Mouse (Mus musculus): Measurements from ENCODE around the gene Olfr558. TPM values are rescaled to one million over a fixed set of nuclear protein-coding genes. Genes with fewer than 3 reads are reported as not detected.

Gene Olfr558
- not detected in 2 replicates for polyA plus RNA-seq (2015; fragmentation: Nextera tagmentation; extraction: Ambion mirVana)

GRCm38 (mm10) chr7:102701915-102702314, at the start of gene Olfr558:
Gene Olfr558 (plus strand): TSS chr7:102702215.
- ATAC-seq: no peak
- Histone ChIP-seq H3K36me3 (ENCODE audit: poor library complexity, severe bottlenecking) (no peaks in the 10 kb centered on the region), H3K9me3 (replicated peaks) (no peaks in the 10 kb centered on the region), H3K4me3 (no peak within 1 kb of the TSS), H3K27ac (no peak within 1 kb of the TSS), H3K9ac (no peak within 1 kb of the TSS), H3K4me1 (no peaks in the 10 kb centered on the region), H3K27me3 (no peaks in the 10 kb centered on the region), H3K4me2 (no peak within 1 kb of the TSS)

DNA sequence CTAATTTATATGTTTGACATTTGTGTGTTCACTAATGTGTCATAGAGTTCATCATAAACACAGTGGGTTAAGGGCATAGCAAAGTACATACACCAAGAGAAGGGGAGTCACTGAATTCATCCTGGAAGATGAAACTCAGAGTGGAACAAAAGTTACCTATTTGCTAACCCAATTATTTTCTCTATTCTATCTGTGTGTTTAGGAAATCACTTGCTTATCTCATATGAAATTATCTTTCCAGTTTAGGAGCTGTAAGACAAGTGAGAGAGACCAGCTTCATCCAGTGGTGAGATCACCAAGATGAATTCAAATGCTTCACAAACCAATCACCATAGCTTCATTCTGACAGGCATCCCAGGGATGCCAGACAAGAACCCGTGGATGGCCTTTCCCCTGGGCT, 43.5 kb upstream of the Olfr558 start, which contains the start of gene Olfr555:
Gene Olfr555 (plus strand): TSS at position 301 of the 400 bp plus-strand sequence.
- no peaks in the 10 kb centered on the region for H3K9me3 ChIP-seq (replicated peaks)
- WGBS: 75% methylated on average over 1 of the region's 1 CpGs
- H3K4me3 ChIP-seq: no peak within 1 kb of the TSS
- no peaks in the 10 kb centered on the region for H3K4me1 ChIP-seq
- H3K4me2 ChIP-seq: no peak within 1 kb of the TSS
- no peak within 1 kb of the TSS for H3K9ac ChIP-seq
- no peak for ATAC-seq
- H3K27ac ChIP-seq: no peak within 1 kb of the TSS
- H3K27me3 ChIP-seq: no peaks in the 10 kb centered on the region
- no peaks in the 10 kb centered on the region for H3K36me3 ChIP-seq (ENCODE audit: poor library complexity, severe bottlenecking)

DNA sequence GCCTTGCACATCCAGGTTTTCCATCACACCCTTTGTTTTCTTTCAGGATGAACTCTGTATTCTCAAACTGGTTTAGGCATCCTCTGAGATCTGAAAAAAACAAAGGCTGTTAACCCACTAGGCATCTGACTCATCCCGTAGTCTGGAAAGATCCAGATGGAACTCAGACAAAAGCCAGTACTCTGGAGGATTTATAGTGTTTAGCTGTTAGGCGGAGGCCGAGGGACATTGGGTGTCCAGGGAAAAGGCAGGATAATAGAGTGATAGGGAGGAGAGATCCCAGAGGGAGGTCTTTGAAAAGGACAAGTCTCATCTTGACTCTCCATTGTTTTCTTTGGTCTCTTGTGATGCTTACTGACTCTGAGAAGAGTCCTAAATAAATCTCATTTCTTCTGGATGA, 37.4 kb upstream of the Olfr558 start, which contains the start of gene Olfr556:
Gene Olfr556 (plus strand): TSS at position 301 of the 400 bp plus-strand sequence.
- H3K4me2 ChIP-seq: no peak within 1 kb of the TSS
- H3K27ac ChIP-seq: no peak within 1 kb of the TSS
- WGBS: 64% methylated on average over 3 of the region's 3 CpGs
- no peaks in the 10 kb centered on the region for H3K9me3 ChIP-seq (replicated peaks)
- no peak for ATAC-seq
- no peaks in the 10 kb centered on the region for H3K4me1 ChIP-seq
- H3K4me3 ChIP-seq: no peak within 1 kb of the TSS
- no peak within 1 kb of the TSS for H3K9ac ChIP-seq
- no peaks in the 10 kb centered on the region for H3K36me3 ChIP-seq (ENCODE audit: poor library complexity, severe bottlenecking)
- H3K27me3 ChIP-seq: no peaks in the 10 kb centered on the region

DNA sequence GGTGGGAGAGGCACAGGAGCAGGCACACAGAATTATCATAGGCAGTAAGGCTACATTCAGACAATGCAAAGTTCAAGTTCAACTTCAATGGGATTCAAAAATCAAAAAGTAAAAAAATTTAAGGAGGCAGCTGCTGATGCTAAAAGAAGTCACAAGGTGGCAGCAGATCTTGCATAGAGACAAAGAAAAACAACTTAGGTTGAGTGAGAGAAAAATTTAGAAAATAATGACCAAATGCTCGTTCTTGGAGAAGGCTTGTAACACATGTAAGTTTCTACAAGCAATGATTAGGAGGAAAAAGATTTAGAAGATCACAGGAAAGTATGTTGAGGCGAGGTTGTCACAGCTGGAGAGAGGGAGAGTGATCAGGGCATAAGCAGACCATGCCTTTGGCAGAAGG, 36.6 kb upstream of the Olfr558 start:
- ATAC-seq: no peak
- no peaks in the 10 kb centered on the region for H3K36me3 ChIP-seq (ENCODE audit: poor library complexity, severe bottlenecking)

GRCm38 (mm10) chr7:102676225-102676624, 25.8 kb upstream of the Olfr558 start:
- WGBS: 84% methylated on average over 2 of the region's 2 CpGs
- no peak overlapping the region for H3K4me3 ChIP-seq
- no peaks in the 10 kb centered on the region for H3K9me3 ChIP-seq (replicated peaks)
- no peak overlapping the region for H3K9ac ChIP-seq
- H3K4me1 ChIP-seq: no peaks in the 10 kb centered on the region
- no peak overlapping the region for H3K27ac ChIP-seq
- no peak for ATAC-seq
- no peaks in the 10 kb centered on the region for H3K27me3 ChIP-seq
- no peaks in the 10 kb centered on the region for H3K36me3 ChIP-seq (ENCODE audit: poor library complexity, severe bottlenecking)
- no peak overlapping the region for H3K4me2 ChIP-seq

More for the DNA sequence above, 36.6 kb upstream of the Olfr558 start:
- Histone ChIP-seq H3K9me3 (replicated peaks) (no peaks in the 10 kb centered on the region), H3K27ac (no peak overlapping the region), H3K4me1 (no peaks in the 10 kb centered on the region), H3K27me3 (no peaks in the 10 kb centered on the region), H3K4me2 (no peak overlapping the region), H3K9ac (no peak overlapping the region), H3K4me3 (no peak overlapping the region)
- 39% methylated on average over 2 of the region's 2 CpGs for WGBS

DNA sequence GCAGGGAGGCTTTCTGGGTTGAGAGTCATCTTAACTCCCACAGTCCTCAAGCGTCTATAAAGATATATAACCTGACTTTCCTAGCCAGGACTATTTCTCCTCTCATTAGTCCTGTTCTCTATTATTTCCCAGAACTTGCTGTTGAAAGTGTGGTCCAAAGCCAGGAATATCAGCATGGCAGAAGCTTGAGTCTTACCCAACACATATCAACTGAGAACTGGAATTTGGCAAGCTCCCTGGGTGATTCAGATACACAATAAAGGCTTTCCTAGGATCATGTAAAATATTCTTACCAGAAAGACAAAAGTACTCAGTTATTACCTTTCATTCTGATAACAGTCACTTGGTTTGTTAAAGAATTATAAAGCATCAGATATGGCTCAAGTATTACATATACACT, 20.1 kb upstream of the Olfr558 start:
- no peaks in the 10 kb centered on the region for H3K4me1 ChIP-seq
- H3K4me3 ChIP-seq: no peak overlapping the region
- no peaks in the 10 kb centered on the region for H3K9me3 ChIP-seq (replicated peaks)
- WGBS: 93% methylated on average over 1 of the region's 1 CpGs
- no peaks in the 10 kb centered on the region for H3K36me3 ChIP-seq (ENCODE audit: poor library complexity, severe bottlenecking)
- H3K9ac ChIP-seq: no peak overlapping the region
- ATAC-seq: no peak
- no peaks in the 10 kb centered on the region for H3K27me3 ChIP-seq
- H3K4me2 ChIP-seq: no peak overlapping the region
- H3K27ac ChIP-seq: no peak overlapping the region

DNA sequence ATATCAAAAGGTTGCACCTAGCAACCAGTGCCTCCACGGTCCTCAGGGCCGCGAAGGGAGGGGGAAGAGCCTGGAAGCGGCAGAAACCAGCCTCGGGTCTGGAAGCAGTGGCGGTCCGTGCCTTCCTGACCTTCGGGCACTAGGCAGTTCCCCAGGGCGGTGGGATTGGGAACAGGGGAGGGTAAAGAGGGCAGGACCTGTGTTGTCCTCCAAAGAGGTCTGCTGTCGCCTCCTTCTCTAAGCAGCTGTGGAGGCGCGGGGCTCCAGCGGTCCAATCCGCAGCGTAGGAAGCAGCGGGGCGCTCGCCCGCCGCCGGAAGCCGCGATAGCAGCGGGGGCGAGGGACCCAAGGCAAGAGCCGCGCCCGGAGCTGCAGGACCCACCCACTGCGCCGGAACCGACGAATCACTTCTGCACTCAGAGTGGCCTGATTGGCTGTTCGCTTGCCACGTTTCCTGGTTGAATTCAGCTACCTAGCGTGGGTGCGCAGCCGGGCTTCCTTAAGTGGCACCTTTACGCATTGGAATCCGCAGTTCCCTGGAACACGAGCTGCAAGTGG, 15.0 kb upstream of the Olfr558 start, which contains the start of gene Trim68:
Gene Trim68 (minus strand): TSS at position 384 of the 558 bp plus-strand sequence.
- Histone ChIP-seq H3K9ac (peak within 1 kb of the TSS; percentile 73), H3K9me3 (replicated peaks) (no peaks in the 10 kb centered on the region), H3K4me1 (no peaks in the 10 kb centered on the region; the same call in 1 of the 2 replicates), H3K36me3 (ENCODE audit: poor library complexity, severe bottlenecking) (no peaks in the 10 kb centered on the region), H3K4me2 (peak within 1 kb of the TSS; percentile 75), H3K27ac (peak within 1 kb of the TSS; percentile 48; the same call in 1 of the 2 replicates), H3K27me3 (no peaks in the 10 kb centered on the region), H3K4me3 (peak within 1 kb of the TSS; percentile 62)
- WGBS: under 1% methylated on average over 39 of the region's 40 CpGs
- ATAC-seq: peak; percentile 100

GRCm38 (mm10) chr7:102695358-102696125, 6.5 kb upstream of the Olfr558 start, which contains the start of gene Olfr557:
Gene Olfr557 (plus strand): TSS chr7:102695910.
- Histone ChIP-seq H3K27ac (no peak within 1 kb of the TSS), H3K36me3 (ENCODE audit: poor library complexity, severe bottlenecking) (no peaks in the 10 kb centered on the region), H3K4me2 (no peak within 1 kb of the TSS), H3K4me3 (no peak within 1 kb of the TSS), H3K27me3 (no peaks in the 10 kb centered on the region), H3K4me1 (no peaks in the 10 kb centered on the region), H3K9ac (no peak within 1 kb of the TSS), H3K9me3 (replicated peaks) (no peaks in the 10 kb centered on the region)
- 86% methylated on average over 5 of the region's 5 CpGs for WGBS
- no peak for ATAC-seq

DNA sequence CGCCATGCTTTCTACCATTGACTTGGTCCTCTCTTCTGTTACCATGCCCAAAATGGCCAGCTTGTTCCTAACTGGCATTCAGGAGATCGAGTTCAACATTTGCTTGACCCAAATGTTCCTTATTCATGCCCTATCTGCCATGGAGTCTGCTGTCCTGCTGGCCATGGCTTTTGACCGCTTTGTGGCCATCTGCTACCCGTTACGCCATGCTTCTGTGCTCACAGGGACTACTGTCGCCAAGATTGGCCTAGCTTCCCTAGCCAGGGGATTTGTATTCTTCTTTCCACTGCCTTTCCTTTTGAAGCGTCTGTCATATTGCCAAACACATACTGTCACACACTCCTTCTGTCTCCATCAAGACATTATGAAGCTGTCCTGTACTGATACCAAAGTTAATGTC, 3.6 kb upstream of the Olfr558 start:
- H3K9me3 ChIP-seq (replicated peaks): no peaks in the 10 kb centered on the region
- no peak overlapping the region for H3K4me2 ChIP-seq
- no peak overlapping the region for H3K4me3 ChIP-seq
- H3K27me3 ChIP-seq: no peaks in the 10 kb centered on the region
- no peak overlapping the region for H3K27ac ChIP-seq
- no peak for ATAC-seq
- 85% methylated on average over 7 of the region's 7 CpGs for WGBS
- no peaks in the 10 kb centered on the region for H3K36me3 ChIP-seq (ENCODE audit: poor library complexity, severe bottlenecking)
- H3K9ac ChIP-seq: no peak overlapping the region
- H3K4me1 ChIP-seq: no peaks in the 10 kb centered on the region

- Histone ChIP-seq H3K9me3 (replicated peaks) (no peaks in the 10 kb centered on the region), H3K4me1 (no peaks in the 10 kb centered on the region), H3K36me3 (ENCODE audit: poor library complexity, severe bottlenecking) (no peaks in the 10 kb centered on the region), H3K9ac (no peak within 1 kb of the TSS), H3K27me3 (no peaks in the 10 kb centered on the region), H3K27ac (no peak within 1 kb of the TSS), H3K4me3 (no peak within 1 kb of the TSS), H3K4me2 (no peak within 1 kb of the TSS)
- ATAC-seq: no peak
- WGBS: 31% methylated on average over 1 of the region's 1 CpGs
These were observed 17.0 kb downstream of the Olfr558 start, which contains the start of gene Olfr33 for GRCm38 (mm10) chr7:102718970-102719369. Gene Olfr33 (minus strand): TSS chr7:102719070.

DNA sequence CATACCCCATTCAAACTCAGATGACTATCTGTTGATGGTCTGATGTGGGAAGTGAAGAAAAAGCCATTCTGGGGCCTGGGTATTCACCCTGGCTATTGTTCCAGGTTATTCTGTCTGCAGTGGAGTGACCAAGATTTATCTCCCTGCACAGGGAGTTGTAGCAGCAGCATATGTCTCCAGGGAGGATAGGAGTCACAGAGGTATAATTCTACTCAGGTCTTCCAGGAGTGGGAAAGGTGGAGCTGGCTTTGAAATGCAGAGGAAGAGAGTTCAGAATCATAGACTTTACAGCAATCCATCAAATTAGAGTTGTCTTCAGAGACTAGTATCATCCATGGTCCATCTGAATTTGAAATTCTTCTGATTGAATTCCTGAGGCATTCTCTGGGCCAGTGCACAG, 25.4 kb downstream of the Olfr558 start, which contains the start of gene Olfr559:
Gene Olfr559 (minus strand): TSS at position 101 of the 400 bp plus-strand sequence.
- Histone ChIP-seq H3K9ac (no peak within 1 kb of the TSS), H3K36me3 (ENCODE audit: poor library complexity, severe bottlenecking) (no peaks in the 10 kb centered on the region), H3K4me1 (no peaks in the 10 kb centered on the region), H3K4me3 (no peak within 1 kb of the TSS), H3K4me2 (no peak within 1 kb of the TSS), H3K27ac (no peak within 1 kb of the TSS), H3K27me3 (no peaks in the 10 kb centered on the region), H3K9me3 (replicated peaks) (no peaks in the 10 kb centered on the region)
- no peak for ATAC-seq

DNA sequence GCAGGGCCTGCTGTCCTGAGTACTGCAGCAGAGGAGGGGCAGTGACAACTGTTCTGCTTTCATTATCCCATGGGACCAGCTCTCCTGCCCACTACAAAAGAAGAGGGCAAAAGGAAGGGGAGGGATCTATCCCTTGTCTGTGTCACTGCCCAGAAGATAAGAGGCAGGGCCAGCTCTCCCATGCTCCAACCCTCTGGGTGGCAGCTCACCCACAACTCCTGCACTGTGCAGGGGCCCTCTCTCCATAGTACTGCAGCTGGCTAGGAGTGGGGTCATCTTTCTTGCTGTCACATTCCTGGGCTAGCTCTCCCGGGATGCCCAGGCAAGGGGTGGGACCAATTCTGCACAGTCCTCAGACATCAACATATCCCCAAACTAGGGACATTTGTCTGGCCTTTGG, 31.8 kb downstream of the Olfr558 start:
- WGBS: 86% methylated on average over 1 of the region's 1 CpGs
- H3K27ac ChIP-seq: no peak overlapping the region
- no peak for ATAC-seq
- H3K9me3 ChIP-seq (replicated peaks): no peaks in the 10 kb centered on the region
- no peak overlapping the region for H3K4me3 ChIP-seq
- no peaks in the 10 kb centered on the region for H3K4me1 ChIP-seq
- H3K9ac ChIP-seq: no peak overlapping the region
- no peaks in the 10 kb centered on the region for H3K27me3 ChIP-seq
- no peaks in the 10 kb centered on the region for H3K36me3 ChIP-seq (ENCODE audit: poor library complexity, severe bottlenecking)
- no peak overlapping the region for H3K4me2 ChIP-seq

All from forebrain, embryonic 13.5 days (tissue).